Mouse (Mus musculus): ENCODE data around the gene Acaca. TPM values are rescaled to one million over a fixed set of nuclear protein-coding genes. Genes with fewer than 3 reads are reported as not detected.
"Not testable (repeated sequence)": the region's sequence is repeated elsewhere in the genome, so short reads cannot be mapped to it uniquely, and the experiment has no call there.

Gene Acaca
- polyA plus RNA-seq, 1 experiment, result 28.0 TPM

DNA sequence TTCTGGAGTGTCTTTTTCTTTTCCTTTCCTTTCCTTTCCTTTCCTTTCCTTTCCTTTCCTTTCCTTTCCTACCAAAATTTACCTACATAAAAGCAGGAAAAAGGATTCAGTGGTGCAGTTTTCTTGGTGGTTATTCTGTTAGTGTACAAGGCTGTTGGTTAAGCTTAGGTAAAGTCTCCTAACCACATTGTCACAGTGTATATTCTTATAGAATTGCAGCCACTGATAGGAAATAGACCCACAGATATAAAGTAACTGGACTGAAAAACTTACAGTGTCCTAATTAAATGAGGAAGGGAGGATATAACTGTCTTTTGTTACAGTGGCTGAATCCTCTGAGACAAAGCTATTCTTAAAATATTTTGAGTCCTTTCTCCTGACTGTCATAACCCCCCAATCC lies 202.9 kb downstream of the Acaca start:
- no peak overlapping the region for H3K4me3 ChIP-seq (ENCODE audit: insufficient read depth, low read length)
- H3K27ac ChIP-seq (ENCODE audit: insufficient read depth, low read length), result no peak overlapping the region
- no peaks in the 10 kb centered on the region for H3K4me1 ChIP-seq (ENCODE audit: control insufficient read depth, insufficient read depth, low read length)
- no peak for TF ChIP-seq CTCF (IDR thresholded peaks at IDR 0.05; ENCODE audit: extremely low read depth, insufficient read depth, low read length)
- TF ChIP-seq POLR2A (IDR thresholded peaks at IDR 0.05; ENCODE audit: extremely low read depth, insufficient read depth, low read length), result no peak

DNA sequence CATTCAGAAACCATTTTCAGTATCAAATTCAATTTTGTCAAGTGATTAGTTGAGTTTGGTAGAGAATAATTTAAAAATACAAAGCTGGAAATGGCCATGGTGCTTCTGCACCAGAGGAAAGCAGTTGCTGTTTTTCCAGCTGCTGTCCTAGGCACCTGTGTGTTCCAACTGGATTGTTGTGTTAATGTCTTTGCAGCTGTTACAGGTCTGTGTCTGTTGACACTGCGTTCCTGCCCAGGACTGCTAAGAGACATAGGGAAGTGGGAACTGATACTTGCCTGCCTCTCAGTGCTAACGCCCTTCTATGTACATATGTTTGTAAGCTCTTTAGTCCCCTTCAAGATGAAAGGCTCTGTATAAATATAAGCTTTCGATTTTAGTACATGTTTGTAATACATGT lies 203.4 kb downstream of the Acaca start:
- TF ChIP-seq POLR2A (IDR thresholded peaks at IDR 0.05; ENCODE audit: extremely low read depth, insufficient read depth, low read length) (no peak), CTCF (IDR thresholded peaks at IDR 0.05; ENCODE audit: extremely low read depth, insufficient read depth, low read length) (no peak)
- H3K4me1 ChIP-seq (ENCODE audit: control insufficient read depth, insufficient read depth, low read length), result no peaks in the 10 kb centered on the region

DNA sequence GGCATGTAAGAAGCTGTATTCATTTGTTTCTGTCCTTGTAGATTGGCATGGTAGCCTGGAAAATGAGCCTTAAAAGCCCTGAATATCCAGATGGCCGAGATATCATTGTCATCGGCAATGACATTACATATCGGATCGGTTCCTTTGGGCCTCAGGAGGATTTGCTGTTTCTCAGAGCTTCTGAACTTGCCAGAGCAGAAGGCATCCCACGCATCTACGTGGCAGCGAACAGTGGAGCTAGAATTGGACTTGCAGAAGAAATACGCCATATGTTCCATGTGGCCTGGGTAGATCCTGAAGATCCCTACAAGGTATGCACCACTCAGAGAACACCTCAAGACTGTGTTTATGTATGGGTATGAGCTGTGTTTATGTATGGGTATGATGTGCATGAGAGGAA lies 208.8 kb downstream of the Acaca start:
- H3K4me3 ChIP-seq (ENCODE audit: insufficient read depth, low read length); H3K27ac ChIP-seq (ENCODE audit: insufficient read depth, low read length); H3K4me1 ChIP-seq (ENCODE audit: control insufficient read depth, insufficient read depth, low read length): not testable (repeated sequence)

More for the DNA sequence above, 203.4 kb downstream of the Acaca start:
- Histone ChIP-seq H3K4me3 (ENCODE audit: insufficient read depth, low read length) (no peak overlapping the region), H3K27ac (ENCODE audit: insufficient read depth, low read length) (no peak overlapping the region)

DNA sequence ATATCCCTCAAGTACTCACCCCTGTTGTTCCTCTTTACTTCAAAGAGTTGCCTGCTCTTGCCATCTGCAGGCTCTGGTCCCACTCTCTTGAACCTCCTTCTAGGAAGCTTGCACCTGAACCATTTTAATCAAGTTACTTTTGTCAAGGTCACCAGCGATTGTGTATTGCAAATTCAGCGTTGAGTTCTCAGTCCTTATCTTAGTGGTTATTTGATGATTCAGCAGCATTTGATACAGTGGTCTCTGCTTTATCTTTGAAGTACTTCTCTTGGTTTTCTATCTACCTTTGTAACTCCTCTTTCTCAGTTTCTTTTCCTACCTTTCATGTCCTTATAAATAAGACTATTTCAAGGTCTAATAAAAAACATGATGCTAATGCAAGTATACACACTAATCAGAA lies 211.2 kb downstream of the Acaca start:
- TF ChIP-seq POLR2A (IDR thresholded peaks at IDR 0.05; ENCODE audit: extremely low read depth, insufficient read depth, low read length) (no peak), CTCF (IDR thresholded peaks at IDR 0.05; ENCODE audit: extremely low read depth, insufficient read depth, low read length) (no peak)
- no peak overlapping the region for H3K27ac ChIP-seq (ENCODE audit: insufficient read depth, low read length)
- no peaks in the 10 kb centered on the region for H3K4me1 ChIP-seq (ENCODE audit: control insufficient read depth, insufficient read depth, low read length)
- no peak overlapping the region for H3K4me3 ChIP-seq (ENCODE audit: insufficient read depth, low read length)

DNA sequence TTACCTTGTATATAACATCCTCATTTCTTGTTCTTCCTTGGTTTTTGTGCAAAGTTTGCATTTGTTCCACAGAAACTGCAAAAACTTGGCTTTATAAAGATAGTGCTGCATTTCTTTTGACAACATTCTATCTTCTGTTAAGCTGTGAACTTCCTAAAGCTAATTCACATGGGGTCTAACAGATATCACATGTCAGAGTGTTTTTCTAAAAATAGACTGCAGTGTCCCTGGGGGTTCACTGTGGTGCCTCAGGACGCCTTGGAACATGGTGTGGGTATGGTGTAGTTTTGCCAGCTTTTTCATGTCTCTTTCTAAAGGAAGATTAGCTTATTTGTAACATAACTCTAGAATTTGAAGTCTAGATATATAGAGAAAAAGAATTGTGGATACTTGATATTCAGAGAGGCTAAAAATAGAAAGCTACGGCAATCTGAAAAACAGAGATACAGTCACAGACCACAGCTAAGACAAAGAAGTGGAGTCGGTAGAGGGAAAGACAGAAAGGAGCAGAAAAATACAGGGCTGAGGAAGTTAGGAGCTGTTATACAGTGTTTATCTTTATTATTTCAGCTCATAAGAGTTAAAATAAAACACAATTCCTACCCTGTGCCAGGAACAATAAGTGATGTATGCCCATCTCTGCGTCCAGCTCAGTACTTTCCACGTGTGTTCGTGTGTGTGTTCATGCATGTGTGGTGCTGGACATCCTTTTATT lies 215.2 kb downstream of the Acaca start:
- Histone ChIP-seq H3K4me3 (ENCODE audit: insufficient read depth, low read length) (no peak overlapping the region), H3K27ac (ENCODE audit: insufficient read depth, low read length) (no peak overlapping the region), H3K4me1 (ENCODE audit: control insufficient read depth, insufficient read depth, low read length) (peaks cover 4% of the 10 kb centered on the region; the same call in 1 of the 2 replicates)
- TF ChIP-seq POLR2A (IDR thresholded peaks at IDR 0.05; ENCODE audit: extremely low read depth, insufficient read depth, low read length), result no peak
- no peak for TF ChIP-seq CTCF (IDR thresholded peaks at IDR 0.05; ENCODE audit: extremely low read depth, insufficient read depth, low read length)

DNA sequence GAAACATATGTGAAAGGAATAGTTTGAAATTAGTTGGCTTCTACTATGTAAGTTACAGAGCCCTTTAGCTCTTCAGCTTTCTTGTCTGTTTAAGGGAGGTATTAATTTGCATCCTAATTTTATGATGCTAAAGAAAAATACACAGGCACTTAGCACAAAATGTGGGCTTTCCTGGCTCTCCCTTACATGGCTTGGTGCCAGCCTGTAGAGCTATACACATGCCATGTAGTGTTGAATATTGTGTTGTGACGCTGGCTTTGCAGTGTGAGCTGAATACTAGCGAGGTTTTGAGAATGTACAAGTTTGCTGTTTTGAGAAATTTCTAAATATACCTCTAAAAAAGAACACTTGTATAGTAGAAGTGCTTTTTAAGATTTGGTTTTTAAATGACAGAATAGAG lies 218.3 kb downstream of the Acaca start:
- Histone ChIP-seq H3K4me1 (ENCODE audit: control insufficient read depth, insufficient read depth, low read length) (peaks cover 4% of the 10 kb centered on the region; the same call in 1 of the 2 replicates), H3K4me3 (ENCODE audit: insufficient read depth, low read length) (no peak overlapping the region), H3K27ac (ENCODE audit: insufficient read depth, low read length) (no peak overlapping the region)
- TF ChIP-seq POLR2A (IDR thresholded peaks at IDR 0.05; ENCODE audit: extremely low read depth, insufficient read depth, low read length) (no peak), CTCF (IDR thresholded peaks at IDR 0.05; ENCODE audit: extremely low read depth, insufficient read depth, low read length) (no peak)

DNA sequence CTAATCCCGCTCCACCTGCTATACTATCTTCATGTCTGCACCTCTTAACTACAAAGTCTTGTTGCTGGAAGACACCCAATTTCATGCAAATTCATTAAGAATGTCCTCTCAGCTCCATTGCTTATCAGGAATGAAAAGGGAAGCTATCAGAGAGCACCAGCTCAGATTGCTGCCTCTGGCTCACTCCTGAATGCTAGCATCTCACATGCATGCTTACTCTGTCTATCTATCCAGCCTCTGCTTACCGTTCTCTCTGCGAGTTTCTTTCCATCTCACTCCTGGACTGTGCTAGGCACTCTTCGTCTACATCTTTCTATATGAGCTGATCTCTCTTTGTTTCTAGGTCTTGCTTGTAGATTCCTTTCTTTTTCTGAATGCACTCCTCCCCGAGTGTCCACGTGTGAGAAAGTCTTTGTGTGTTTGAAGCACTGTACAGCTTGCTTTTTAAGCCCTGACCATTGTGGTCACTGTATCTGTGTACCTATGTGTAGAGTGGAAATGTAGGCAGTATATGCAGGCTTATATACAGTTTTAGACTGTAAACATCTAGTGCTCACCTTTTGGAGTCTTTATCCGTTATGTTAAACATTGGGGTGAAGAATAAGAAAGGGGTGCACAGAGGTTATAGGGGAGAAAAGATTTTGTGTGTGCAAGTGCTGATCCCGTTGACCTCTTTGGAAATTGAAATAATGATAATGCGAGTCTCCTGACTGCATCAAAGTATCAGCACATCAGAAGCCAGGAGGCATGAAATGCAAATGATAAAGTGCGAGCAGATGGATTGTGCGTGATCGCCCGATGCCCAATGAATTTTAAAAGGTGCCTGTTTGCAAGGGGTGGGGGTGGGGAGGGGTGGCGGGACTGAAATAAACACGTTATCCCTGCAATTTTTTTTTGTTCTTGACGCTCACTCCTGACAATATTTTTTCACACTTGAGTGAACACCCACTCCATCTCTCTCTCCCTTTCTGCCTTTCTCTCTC lies 219.7 kb downstream of the Acaca start:
- H3K27ac ChIP-seq (ENCODE audit: insufficient read depth, low read length), result no peak overlapping the region
- TF ChIP-seq POLR2A (IDR thresholded peaks at IDR 0.05; ENCODE audit: extremely low read depth, insufficient read depth, low read length) (no peak), CTCF (IDR thresholded peaks at IDR 0.05; ENCODE audit: extremely low read depth, insufficient read depth, low read length) (no peak)
- no peak overlapping the region for H3K4me3 ChIP-seq (ENCODE audit: insufficient read depth, low read length)
- peaks cover 4% of the 10 kb centered on the region; the same call in 1 of the 2 replicates for H3K4me1 ChIP-seq (ENCODE audit: control insufficient read depth, insufficient read depth, low read length)

DNA sequence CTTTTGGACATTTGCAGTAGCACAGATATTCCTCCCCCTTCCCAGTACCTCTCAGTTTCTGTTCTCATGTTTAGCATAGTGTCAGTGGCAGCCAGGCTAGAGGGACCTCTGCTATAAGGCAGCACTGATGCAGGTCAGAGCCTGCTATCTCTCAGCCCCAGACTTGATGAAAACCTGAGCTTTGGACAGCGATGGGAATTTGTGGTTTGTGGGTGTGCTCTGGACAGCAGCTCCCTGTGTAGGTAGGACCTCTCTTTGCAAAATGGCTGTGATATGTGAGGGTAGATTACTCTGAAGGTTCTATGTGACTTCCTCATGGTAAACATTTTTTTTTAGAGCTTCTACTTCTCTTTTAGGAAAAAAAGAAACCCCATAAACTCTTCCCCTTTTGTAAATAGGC lies 221.7 kb downstream of the Acaca start:
- H3K4me1 ChIP-seq (ENCODE audit: control insufficient read depth, insufficient read depth, low read length), result peaks cover 4% of the 10 kb centered on the region; the same call in 1 of the 2 replicates
- no peak overlapping the region for H3K27ac ChIP-seq (ENCODE audit: insufficient read depth, low read length)
- no peak overlapping the region for H3K4me3 ChIP-seq (ENCODE audit: insufficient read depth, low read length)
- TF ChIP-seq POLR2A (IDR thresholded peaks at IDR 0.05; ENCODE audit: extremely low read depth, insufficient read depth, low read length) (no peak), CTCF (IDR thresholded peaks at IDR 0.05; ENCODE audit: extremely low read depth, insufficient read depth, low read length) (no peak)

DNA sequence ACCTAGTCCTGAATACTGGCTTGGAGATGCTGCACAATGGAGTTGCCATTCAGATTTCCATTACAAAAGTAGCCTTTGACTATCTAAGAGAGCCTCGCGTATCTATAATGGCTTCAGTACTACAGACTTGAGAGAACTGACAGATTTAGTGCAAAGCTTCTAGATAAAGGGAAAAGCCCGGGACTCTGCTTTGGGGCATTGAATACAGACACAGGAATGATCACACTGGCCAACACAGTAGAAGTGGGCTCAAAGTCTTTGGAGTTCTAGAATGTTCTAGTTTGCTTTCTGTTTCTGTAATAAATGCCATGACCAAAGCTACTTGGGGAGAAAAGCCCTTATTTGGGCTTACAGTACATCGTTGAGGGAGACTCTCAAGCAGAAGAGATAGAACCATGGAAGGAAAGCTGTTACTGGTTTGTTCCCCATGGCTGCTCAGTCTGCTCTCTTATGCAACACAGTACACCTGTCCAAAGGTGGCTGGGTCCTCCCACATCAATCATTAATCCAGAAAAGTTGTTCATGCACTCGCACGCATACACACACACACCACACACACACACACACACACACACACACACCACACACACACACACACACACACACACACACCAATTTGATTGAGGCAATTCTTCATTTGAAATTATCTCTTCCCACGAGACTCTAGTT lies 223.7 kb downstream of the Acaca start:
- Histone ChIP-seq H3K4me1 (ENCODE audit: control insufficient read depth, insufficient read depth, low read length) (peaks cover 2% of the 10 kb centered on the region; the same call in 1 of the 2 replicates), H3K4me3 (ENCODE audit: insufficient read depth, low read length) (no peak overlapping the region)
- TF ChIP-seq CTCF (IDR thresholded peaks at IDR 0.05; ENCODE audit: extremely low read depth, insufficient read depth, low read length) (no peak), POLR2A (IDR thresholded peaks at IDR 0.05; ENCODE audit: extremely low read depth, insufficient read depth, low read length) (no peak)

More for the DNA sequence above, 223.7 kb downstream of the Acaca start:
- H3K27ac ChIP-seq (ENCODE audit: insufficient read depth, low read length), result no peak overlapping the region

Measured in cortical plate, adult 2 months (tissue).